Mouse (Mus musculus) ES-Bruce4 (cell line): ENCODE measurements around the gene Olfr1032. TPM values are rescaled to one million over a fixed set of nuclear protein-coding genes. Genes with fewer than 3 reads are reported as not detected.
"Not testable (repeated sequence)": the region's sequence is repeated elsewhere in the genome, so short reads cannot be mapped to it uniquely, and the experiment has no call there.

Source experiments
- H3K27ac ChIP-seq: 2 replicates; pipeline ENCODE4 v1.5.1; 2012; ENCODE audit warnings: low read length, inconsistent platforms; ENCODE audit not compliant: insufficient read depth
- H3K27me3 ChIP-seq: 2 replicates; pipeline ENCODE4 v1.6.1; 2012; ENCODE audit warnings: mild to moderate bottlenecking, low read length, inconsistent platforms; ENCODE audit not compliant: control insufficient read depth, poor library complexity, insufficient read depth, severe bottlenecking
- H3K36me3 ChIP-seq: 2 replicates; pipeline ENCODE4 v1.6.1; 2012; ENCODE audit warnings: inconsistent platforms, mild to moderate bottlenecking, low read length, moderate library complexity; ENCODE audit not compliant: control insufficient read depth, poor library complexity, insufficient read depth, severe bottlenecking
- H3K4me1 ChIP-seq: one replicate; pipeline ENCODE4 v1.8.1; 2011; ENCODE audit warnings: low read length; ENCODE audit not compliant: control insufficient read depth, insufficient read depth
- H3K4me3 ChIP-seq: 2 replicates; pipeline ENCODE4 v1.5.1; 2011; ENCODE audit warnings: low read depth, mild to moderate bottlenecking, low read length
- H3K9ac ChIP-seq: 2 replicates; pipeline ENCODE4 v1.6.1; 2012; ENCODE audit warnings: low read depth, mild to moderate bottlenecking, inconsistent platforms; ENCODE audit not compliant: poor library complexity, severe bottlenecking
- H3K9me3 ChIP-seq: replicated peaks from 2 replicates; pipeline ENCODE4 v1.6.1; 2012; ENCODE audit warnings: mild to moderate bottlenecking, low read length, inconsistent platforms; ENCODE audit not compliant: control insufficient read depth, poor library complexity, insufficient read depth, severe bottlenecking
- CTCF ChIP-seq: IDR thresholded peaks from one replicate; pipeline ENCODE4 v1.8.1; 2011; ENCODE audit warnings: low read depth, low read length
- EP300 ChIP-seq: IDR thresholded peaks from 2 replicates; pipeline ENCODE4 v1.6.1; 2011; ENCODE audit warnings: low read depth, low read length; ENCODE audit not compliant: insufficient read depth
- POLR2A ChIP-seq: IDR thresholded peaks from one replicate; pipeline ENCODE4 v1.8.1; 2011; ENCODE audit warnings: low read length; ENCODE audit not compliant: insufficient read depth
- polyA plus RNA-seq: library from polyadenylated mRNA; stranded (reverse); fragments of >200 nt; gene quantifications from 2 replicates; pipeline ENCODE4 v1.2.4, GENCODE M21; 2011; ENCODE audit warnings: low read depth; ENCODE audit not compliant: missing spikeins, insufficient read depth, insufficient read length

Olfr1032 gene
- polyA plus RNA-seq: not detected in 2 replicates

DNA sequence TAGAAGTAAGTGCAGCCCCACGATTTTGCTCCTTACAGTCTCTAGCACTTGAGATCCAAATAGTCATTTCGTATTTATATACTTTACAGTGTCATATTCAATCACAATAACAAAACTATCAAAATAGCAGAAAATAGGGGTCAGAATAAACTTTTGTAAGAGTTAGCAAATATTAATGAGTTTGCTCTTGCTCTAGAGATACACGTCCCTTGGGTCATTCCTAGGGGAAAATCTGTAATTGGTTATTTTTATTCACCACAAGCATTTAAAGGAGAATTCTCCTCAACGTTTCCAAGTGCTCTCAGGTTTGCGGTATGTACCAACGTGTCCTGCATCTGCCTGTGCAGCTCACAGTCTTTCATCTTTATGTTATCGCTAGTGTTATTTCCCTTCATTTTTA, at the start of gene Olfr1032:
TSS of gene Olfr1032 (plus strand) at position 301 of the 400 bp plus-strand sequence.
- Histone ChIP-seq H3K4me3 (no peak within 1 kb of the TSS), H3K27ac (no peak within 1 kb of the TSS), H3K4me1 (no peaks in the 10 kb centered on the region), H3K27me3 (no peaks in the 10 kb centered on the region), H3K9ac (no peak within 1 kb of the TSS), H3K9me3 (no peaks in the 10 kb centered on the region), H3K36me3 (no peaks in the 10 kb centered on the region)
- TF ChIP-seq CTCF (no peak), POLR2A (no peak), EP300 (no peak)

DNA sequence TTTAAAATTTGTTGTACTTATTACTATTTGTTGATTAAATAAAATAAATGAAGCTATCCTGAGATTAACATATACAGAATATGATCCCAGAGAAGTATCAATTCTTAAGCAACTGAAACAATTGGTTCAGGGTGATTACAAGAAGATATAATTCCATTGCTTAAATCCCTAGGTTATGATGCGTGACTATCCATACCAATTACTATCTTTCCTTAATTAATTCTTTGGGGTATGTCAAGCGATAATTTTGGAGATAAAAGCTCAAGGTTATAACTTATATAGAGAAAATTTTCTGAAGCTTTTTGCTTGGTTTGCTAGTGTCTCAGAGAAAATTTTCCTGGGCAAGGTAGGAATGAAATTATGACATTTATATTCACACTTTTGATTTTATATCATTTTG, 31.7 kb upstream of the Olfr1032 start, which contains the start of gene Olfr1029:
TSS of gene Olfr1029 (plus strand) at position 301 of the 400 bp plus-strand sequence.
- TF ChIP-seq CTCF (no peak), EP300 (no peak), POLR2A (no peak)
- H3K27ac ChIP-seq: no peak within 1 kb of the TSS

DNA sequence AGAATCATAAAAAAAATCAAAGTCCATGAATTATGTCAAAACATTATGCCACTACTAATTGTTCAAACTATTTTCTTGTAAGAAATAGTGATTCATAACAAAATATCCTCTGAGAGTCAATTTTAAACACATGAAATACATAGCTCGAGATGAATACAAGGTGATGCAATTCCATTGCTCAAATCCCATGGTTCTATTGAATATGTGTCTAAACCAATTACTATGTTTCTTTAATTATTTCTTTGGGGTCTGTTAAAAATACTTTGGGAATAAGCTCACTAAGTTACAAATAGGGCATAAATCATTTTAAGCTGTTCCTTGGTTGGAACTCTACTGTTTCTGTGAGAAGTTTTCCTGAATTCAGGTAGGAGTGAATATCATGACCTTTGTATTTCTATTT, 26.4 kb upstream of the Olfr1032 start, which contains the start of gene Olfr1030:
TSS of gene Olfr1030 (plus strand) at position 301 of the 400 bp plus-strand sequence.
- no peak for TF ChIP-seq POLR2A
- TF ChIP-seq CTCF: no peak
- TF ChIP-seq EP300: no peak

More for the DNA sequence above, 31.7 kb upstream of the Olfr1032 start, which contains the start of gene Olfr1029:
- Histone ChIP-seq H3K4me3 (no peak within 1 kb of the TSS), H3K9me3 (no peaks in the 10 kb centered on the region), H3K9ac (no peak within 1 kb of the TSS), H3K36me3 (no peaks in the 10 kb centered on the region), H3K4me1 (no peaks in the 10 kb centered on the region), H3K27me3 (no peaks in the 10 kb centered on the region)

GRCm38 (mm10) chr2:85990004-85990403, 15.3 kb upstream of the Olfr1032 start, which contains the start of gene Olfr1031:
Gene Olfr1031, plus strand, starts transcription at chr2:85990304.
- Histone ChIP-seq H3K27me3 (no peaks in the 10 kb centered on the region), H3K4me1 (no peaks in the 10 kb centered on the region), H3K36me3 (no peaks in the 10 kb centered on the region), H3K4me3 (no peak within 1 kb of the TSS), H3K9ac (no peak within 1 kb of the TSS), H3K27ac (no peak within 1 kb of the TSS), H3K9me3 (no peaks in the 10 kb centered on the region)
- TF ChIP-seq EP300 (no peak), CTCF (no peak), POLR2A (no peak)

More for the DNA sequence above, 26.4 kb upstream of the Olfr1032 start, which contains the start of gene Olfr1030:
- Histone ChIP-seq H3K36me3 (no peaks in the 10 kb centered on the region), H3K9ac (no peak within 1 kb of the TSS), H3K9me3 (no peaks in the 10 kb centered on the region), H3K27ac (no peak within 1 kb of the TSS), H3K4me1 (no peaks in the 10 kb centered on the region), H3K27me3 (no peaks in the 10 kb centered on the region), H3K4me3 (no peak within 1 kb of the TSS)

GRCm38 (mm10) chr2:86020406-86020805, 15.1 kb downstream of the Olfr1032 start, which contains the start of gene Olfr1033:
Gene Olfr1033, plus strand, starts transcription at chr2:86020633.
- H3K36me3 ChIP-seq, H3K27me3 ChIP-seq, H3K9ac ChIP-seq, H3K27ac ChIP-seq, H3K9me3 ChIP-seq, H3K4me3 ChIP-seq, H3K4me1 ChIP-seq: not testable (repeated sequence)

GRCm38 (mm10) chr2:86021518-86021917, 16.2 kb downstream of the Olfr1032 start:
- not testable (repeated sequence) for H3K36me3 ChIP-seq, H3K27me3 ChIP-seq, H3K9me3 ChIP-seq, H3K9ac ChIP-seq, H3K27ac ChIP-seq, H3K4me1 ChIP-seq, H3K4me3 ChIP-seq

DNA sequence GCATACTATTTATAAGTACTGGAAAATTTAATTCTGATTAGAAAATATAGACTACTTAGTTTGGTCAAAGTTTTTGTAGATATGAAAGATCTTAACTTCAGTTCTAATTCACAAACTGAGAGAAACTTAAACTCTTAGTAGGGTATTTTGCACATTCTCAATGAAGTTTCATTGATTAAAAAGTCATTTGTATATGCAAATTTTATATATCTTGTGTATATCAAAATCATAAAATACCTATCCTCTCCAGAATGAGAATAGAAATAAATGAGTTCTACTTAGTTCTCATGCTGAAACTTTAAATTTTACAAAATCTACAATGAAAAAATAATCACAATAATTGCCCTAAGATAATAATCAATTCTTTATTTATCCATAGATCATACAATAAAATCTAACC, 40.2 kb downstream of the Olfr1032 start, which contains the start of gene Olfr1034:
TSS of gene Olfr1034 (plus strand) at position 301 of the 400 bp plus-strand sequence.
- Histone ChIP-seq H3K9ac (no peak within 1 kb of the TSS), H3K9me3 (no peaks in the 10 kb centered on the region), H3K27ac (no peak within 1 kb of the TSS), H3K27me3 (no peaks in the 10 kb centered on the region), H3K4me3 (no peak within 1 kb of the TSS), H3K36me3 (no peaks in the 10 kb centered on the region), H3K4me1 (no peaks in the 10 kb centered on the region)
- TF ChIP-seq EP300 (no peak), POLR2A (no peak), CTCF (no peak)
